Mouse (Mus musculus) adrenal gland, adult 8-10 months (tissue): ENCODE measurements around the gene Ext2. TPM values are rescaled to one million over a fixed set of nuclear protein-coding genes. Genes with fewer than 3 reads are reported as not detected.

ENCODE experiments used
- DNase-seq: peaks from one replicate; pipeline ENCODE4 v3.0.0; 2022
- total RNA-seq, 4 experiments: library from RNA; stranded (reverse); gene quantifications; 2 replicates each; pipeline ENCODE4 v1.2.4; 2022

The Ext2 gene
- total RNA-seq, 4 experiments from 2014 or later: 98.9 to 144 (median 104) TPM

- DNase-seq: no peak
Observed at GRCm38 (mm10) chr2:93619208-93619849, 203.0 kb downstream of the Ext2 start.

GRCm38 (mm10) chr2:93618447-93619199, 203.7 kb downstream of the Ext2 start:
- no peak for DNase-seq

GRCm38 (mm10) chr2:93615845-93616689, 206.3 kb downstream of the Ext2 start:
- no peak for DNase-seq

- DNase-seq: no peak
Observed at GRCm38 (mm10) chr2:93613020-93613419, 209.3 kb downstream of the Ext2 start.

Other genes starting within 250 kb of the Ext2 start
- under 1 TPM; 0.26 to 0.43 (median 0.35) TPM for gene Alx4, start 180.2 kb downstream of the Ext2 start, total RNA-seq
- gene Accs, start 27.4 kb upstream of the Ext2 start, total RNA-seq: 10 to 100 TPM; 11.8 to 20.3 (median 15.2) TPM
- gene Accsl, start 46.6 kb upstream of the Ext2 start, total RNA-seq: under 1 TPM in 3 of 4 experiments, not detected in 1; 0.25 to 0.49 (median 0.38) TPM
- 10 to 100 TPM; 22.6 to 32.3 (median 30.3) TPM for gene Gm13889, start 134.6 kb upstream of the Ext2 start, total RNA-seq
- under 1 TPM in 1 of 4 experiments, not detected in 3; 0.80 TPM for gene Gm27027, start 173.8 kb upstream of the Ext2 start, total RNA-seq
- 10 to 100 TPM; 29.9 to 57.4 (median 46.2) TPM for gene Alkbh3, start 188.2 kb upstream of the Ext2 start, total RNA-seq